Mouse (Mus musculus): ENCODE data around the gene Sfxn4. TPM values are rescaled to one million over a fixed set of nuclear protein-coding genes. Genes with fewer than 3 reads are reported as not detected.
"Not testable (repeated sequence)": the region's sequence is repeated elsewhere in the genome, so short reads cannot be mapped to it uniquely, and the experiment has no call there.

The Sfxn4 gene
- polyA plus RNA-seq, 1 experiment from 2014 or later, result 8.9 TPM

GRCm38 (mm10) chr19:60871366-60871765 lies 10.1 kb upstream of the Sfxn4 start:
- H3K36me3 ChIP-seq (ENCODE audit: control insufficient read depth, insufficient read depth, low read length), result peaks cover 24% of the 10 kb centered on the region; the same call in 1 of the 2 replicates
- H3K27ac ChIP-seq (ENCODE audit: low read depth, low read length), result no peak overlapping the region
- no peaks in the 10 kb centered on the region for H3K4me1 ChIP-seq (ENCODE audit: control insufficient read depth, insufficient read depth, low read length)
- WGBS, result 91% methylated on average over 5 of the region's 5 CpGs
- no peak overlapping the region for H3K9ac ChIP-seq (ENCODE audit: low read depth, low read length)
- H3K9me3 ChIP-seq (ENCODE audit: control insufficient read depth, low read length), result no peaks in the 10 kb centered on the region
- H3K4me3 ChIP-seq (ENCODE audit: low read length), result no peak overlapping the region
- no peak for ATAC-seq (ENCODE audit: low FRiP score, low TSS enrichment)
- no peaks in the 10 kb centered on the region for H3K27me3 ChIP-seq (ENCODE audit: control insufficient read depth, insufficient read depth, low read length)
- no peak overlapping the region for H3K4me2 ChIP-seq (replicated peaks; ENCODE audit: low read depth, low read length)

GRCm38 (mm10) chr19:60870489-60870888 lies 9.2 kb upstream of the Sfxn4 start:
- Histone ChIP-seq H3K27ac (ENCODE audit: low read depth, low read length) (no peak overlapping the region), H3K27me3 (ENCODE audit: control insufficient read depth, insufficient read depth, low read length) (no peaks in the 10 kb centered on the region), H3K36me3 (ENCODE audit: control insufficient read depth, insufficient read depth, low read length) (peaks cover 24% of the 10 kb centered on the region; the same call in 1 of the 2 replicates), H3K4me3 (ENCODE audit: low read length) (no peak overlapping the region), H3K9me3 (ENCODE audit: control insufficient read depth, low read length) (no peaks in the 10 kb centered on the region), H3K9ac (ENCODE audit: low read depth, low read length) (no peak overlapping the region), H3K4me1 (ENCODE audit: control insufficient read depth, insufficient read depth, low read length) (no peaks in the 10 kb centered on the region), H3K4me2 (replicated peaks; ENCODE audit: low read depth, low read length) (no peak overlapping the region)
- no peak for ATAC-seq (ENCODE audit: low FRiP score, low TSS enrichment)
- 90% methylated on average over 1 of the region's 1 CpGs for WGBS

GRCm38 (mm10) chr19:60866169-60866568 lies 4.9 kb upstream of the Sfxn4 start:
- WGBS, result 96% methylated on average over 4 of the region's 4 CpGs
- not testable (repeated sequence) for H3K9ac ChIP-seq (ENCODE audit: low read depth, low read length); H3K4me3 ChIP-seq (ENCODE audit: low read length); H3K27ac ChIP-seq (ENCODE audit: low read depth, low read length); H3K4me1 ChIP-seq (ENCODE audit: control insufficient read depth, insufficient read depth, low read length); ATAC-seq (ENCODE audit: low FRiP score, low TSS enrichment); H3K27me3 ChIP-seq (ENCODE audit: control insufficient read depth, insufficient read depth, low read length); H3K9me3 ChIP-seq (ENCODE audit: control insufficient read depth, low read length); H3K4me2 ChIP-seq (replicated peaks; ENCODE audit: low read depth, low read length)
- peaks cover 45% of the 10 kb centered on the region for H3K36me3 ChIP-seq (ENCODE audit: control insufficient read depth, insufficient read depth, low read length)

- Histone ChIP-seq H3K4me2 (replicated peaks; ENCODE audit: low read depth, low read length) (no peak overlapping the region), H3K4me1 (ENCODE audit: control insufficient read depth, insufficient read depth, low read length) (no peaks in the 10 kb centered on the region), H3K9me3 (ENCODE audit: control insufficient read depth, low read length) (no peaks in the 10 kb centered on the region), H3K27ac (ENCODE audit: low read depth, low read length) (no peak overlapping the region), H3K9ac (ENCODE audit: low read depth, low read length) (no peak overlapping the region), H3K36me3 (ENCODE audit: control insufficient read depth, insufficient read depth, low read length) (peaks cover 6% of the 10 kb centered on the region; the same call in 1 of the 2 replicates), H3K27me3 (ENCODE audit: control insufficient read depth, insufficient read depth, low read length) (no peaks in the 10 kb centered on the region), H3K4me3 (ENCODE audit: low read length) (no peak overlapping the region)
- ATAC-seq (ENCODE audit: low FRiP score, low TSS enrichment), result no peak
Measured at GRCm38 (mm10) chr19:60845731-60846130, 15.5 kb downstream of the Sfxn4 start.

GRCm38 (mm10) chr19:60843324-60843723 lies 18.0 kb downstream of the Sfxn4 start:
- no peak overlapping the region for H3K4me2 ChIP-seq (replicated peaks; ENCODE audit: low read depth, low read length)
- ATAC-seq (ENCODE audit: low FRiP score, low TSS enrichment), result no peak
- H3K4me1 ChIP-seq (ENCODE audit: control insufficient read depth, insufficient read depth, low read length), result no peaks in the 10 kb centered on the region
- no peaks in the 10 kb centered on the region for H3K27me3 ChIP-seq (ENCODE audit: control insufficient read depth, insufficient read depth, low read length)
- H3K9ac ChIP-seq (ENCODE audit: low read depth, low read length), result no peak overlapping the region
- peaks cover 9% of the 10 kb centered on the region; the same call in 1 of the 2 replicates for H3K36me3 ChIP-seq (ENCODE audit: control insufficient read depth, insufficient read depth, low read length)
- no peak overlapping the region for H3K4me3 ChIP-seq (ENCODE audit: low read length)
- no peaks in the 10 kb centered on the region for H3K9me3 ChIP-seq (ENCODE audit: control insufficient read depth, low read length)
- no peak overlapping the region for H3K27ac ChIP-seq (ENCODE audit: low read depth, low read length)

- Histone ChIP-seq H3K4me1 (ENCODE audit: control insufficient read depth, insufficient read depth, low read length) (no peaks in the 10 kb centered on the region), H3K4me3 (ENCODE audit: low read length) (no peak overlapping the region), H3K4me2 (replicated peaks; ENCODE audit: low read depth, low read length) (no peak overlapping the region), H3K9ac (ENCODE audit: low read depth, low read length) (no peak overlapping the region), H3K27ac (ENCODE audit: low read depth, low read length) (no peak overlapping the region), H3K27me3 (ENCODE audit: control insufficient read depth, insufficient read depth, low read length) (no peaks in the 10 kb centered on the region), H3K9me3 (ENCODE audit: control insufficient read depth, low read length) (no peaks in the 10 kb centered on the region), H3K36me3 (ENCODE audit: control insufficient read depth, insufficient read depth, low read length) (peaks cover 47% of the 10 kb centered on the region)
- 0 out of 2 replicates have a peak, but pooled peaks have one; percentile 32 for ATAC-seq (ENCODE audit: low FRiP score, low TSS enrichment)
- 91% methylated on average over 1 of the region's 1 CpGs for WGBS
Measured at GRCm38 (mm10) chr19:60837747-60838146, 23.5 kb downstream of the Sfxn4 start.

- peaks cover 59% of the 10 kb centered on the region for H3K36me3 ChIP-seq (ENCODE audit: control insufficient read depth, insufficient read depth, low read length)
- 89% methylated on average over 6 of the region's 6 CpGs for WGBS
Measured at GRCm38 (mm10) chr19:60818677-60819076, 42.6 kb downstream of the Sfxn4 start.

GRCm38 (mm10) chr19:60813133-60813532 lies 48.1 kb downstream of the Sfxn4 start:
- Histone ChIP-seq H3K36me3 (ENCODE audit: control insufficient read depth, insufficient read depth, low read length) (peaks cover 25% of the 10 kb centered on the region), H3K4me1 (ENCODE audit: control insufficient read depth, insufficient read depth, low read length) (peaks cover 10% of the 10 kb centered on the region), H3K4me2 (replicated peaks; ENCODE audit: low read depth, low read length) (no peak overlapping the region), H3K4me3 (ENCODE audit: low read length) (no peak overlapping the region), H3K27ac (ENCODE audit: low read depth, low read length) (no peak overlapping the region), H3K9ac (ENCODE audit: low read depth, low read length) (no peak overlapping the region), H3K9me3 (ENCODE audit: control insufficient read depth, low read length) (no peaks in the 10 kb centered on the region), H3K27me3 (ENCODE audit: control insufficient read depth, insufficient read depth, low read length) (no peaks in the 10 kb centered on the region)
- WGBS, result 93% methylated on average over 6 of the region's 6 CpGs
- no peak for ATAC-seq (ENCODE audit: low FRiP score, low TSS enrichment)

More at GRCm38 (mm10) chr19:60818677-60819076, 42.6 kb downstream of the Sfxn4 start:
- Histone ChIP-seq H3K27me3 (ENCODE audit: control insufficient read depth, insufficient read depth, low read length) (no peaks in the 10 kb centered on the region), H3K27ac (ENCODE audit: low read depth, low read length) (no peak overlapping the region), H3K9ac (ENCODE audit: low read depth, low read length) (no peak overlapping the region), H3K4me1 (ENCODE audit: control insufficient read depth, insufficient read depth, low read length) (no peaks in the 10 kb centered on the region), H3K4me3 (ENCODE audit: low read length) (no peak overlapping the region), H3K9me3 (ENCODE audit: control insufficient read depth, low read length) (no peaks in the 10 kb centered on the region), H3K4me2 (replicated peaks; ENCODE audit: low read depth, low read length) (no peak overlapping the region)
- no peak for ATAC-seq (ENCODE audit: low FRiP score, low TSS enrichment)

GRCm38 (mm10) chr19:60812036-60812389 lies 49.3 kb downstream of the Sfxn4 start:
- peaks cover 18% of the 10 kb centered on the region for H3K36me3 ChIP-seq (ENCODE audit: control insufficient read depth, insufficient read depth, low read length)
- H3K9me3 ChIP-seq (ENCODE audit: control insufficient read depth, low read length), result no peaks in the 10 kb centered on the region
- H3K9ac ChIP-seq (ENCODE audit: low read depth, low read length), result peak overlapping the region; percentile 84
- no peak for ATAC-seq (ENCODE audit: low FRiP score, low TSS enrichment)
- peak overlapping the region; percentile 83 for H3K4me3 ChIP-seq (ENCODE audit: low read length)
- H3K27ac ChIP-seq (ENCODE audit: low read depth, low read length), result no peak overlapping the region
- peaks cover 10% of the 10 kb centered on the region for H3K4me1 ChIP-seq (ENCODE audit: control insufficient read depth, insufficient read depth, low read length)
- H3K4me2 ChIP-seq (replicated peaks; ENCODE audit: low read depth, low read length), result peak overlapping the region; percentile 75
- WGBS, result 24% methylated on average over 10 of the region's 10 CpGs
- H3K27me3 ChIP-seq (ENCODE audit: control insufficient read depth, insufficient read depth, low read length), result no peaks in the 10 kb centered on the region
